ENCODE assay signal across 11 mouse cellular contexts in the genomic region with DNA sequence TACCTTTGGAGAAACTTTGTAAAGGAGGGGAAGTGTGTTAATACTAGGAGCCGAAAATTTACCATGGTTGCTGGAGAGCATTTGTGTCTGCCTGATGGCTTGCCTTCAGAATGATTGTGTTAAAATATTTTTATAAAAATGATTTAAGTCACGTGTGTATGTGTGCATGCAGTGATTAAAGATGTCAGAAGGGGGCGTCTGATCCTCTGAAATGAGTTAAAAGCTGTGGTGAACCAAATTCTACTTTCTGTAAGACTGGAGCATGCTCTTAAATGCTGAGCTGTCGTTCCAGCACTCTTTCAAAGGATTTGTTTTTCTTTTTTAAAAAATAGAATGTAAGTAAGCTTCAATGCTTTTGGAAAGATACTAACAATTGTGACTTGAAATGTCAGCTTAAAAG. TPM values are rescaled to one million over a fixed set of nuclear protein-coding genes. Genes with fewer than 3 reads are reported as not detected.
A peak's percentile ranks its signal among the peaks of the same experiment; 100 is the strongest.
DNase-seq lines count a peak whose midpoint lies in the region; ATAC-seq and TF ChIP-seq lines count a peak whose summit lies in the region.
"Had no signal": no experiment of that assay in that cellular context is flagged by ENCODE, and none has a peak within 500 bp of the region (broad histone marks: within the 10 kb centered on the region; RNA-seq: fewer than 3 reads in every experiment).

No protein-coding gene starts in this region.

- H3K36me3 ChIP-seq in hindbrain, embryonic 14.5 days (replicated peaks; ENCODE audit: control insufficient read depth, insufficient read depth), result peaks cover 40% of the 10 kb centered on the region
- peaks cover 13% of the 10 kb centered on the region for H3K36me3 ChIP-seq in hindbrain, embryonic 16.5 days (ENCODE audit: control insufficient read depth, insufficient read depth, low read length)
- H3K36me3 ChIP-seq in thymus, adult 2 months (ENCODE audit: control insufficient read depth, insufficient read depth, low read length), result peaks cover 8% of the 10 kb centered on the region

- H3K9me3 ChIP-seq in hindbrain, embryonic 14.5 days (ENCODE audit: control insufficient read depth, low read length), result no peaks in the 10 kb centered on the region
- H3K9me3 ChIP-seq in hindbrain, embryonic 16.5 days (ENCODE audit: control insufficient read depth, low read length), result no peaks in the 10 kb centered on the region
- H3K9me3 ChIP-seq: intestine, embryonic 15.5 days; liver, embryonic 13.5 days had no signal

- TF ChIP-seq CTCF in thymus, adult 2 months (IDR thresholded peaks at IDR 0.05; ENCODE audit: borderline replicate concordance, control insufficient read depth, extremely low read depth, insufficient read depth, low read length, poor library complexity), result no peak

- H3K4me3 ChIP-seq in hindbrain, embryonic 14.5 days (replicated peaks; ENCODE audit: low read length), result no peak overlapping the region
- no peak overlapping the region for H3K4me3 ChIP-seq in hindbrain, embryonic 16.5 days (ENCODE audit: low read length)
- H3K4me3 ChIP-seq in thymus, adult 2 months (ENCODE audit: control insufficient read depth, insufficient read depth, low read length), result no peak overlapping the region
- H3K4me3 ChIP-seq: erythroblast, embryonic 14.5 days; intestine, embryonic 15.5 days; liver, embryonic 13.5 days had no signal

- H3K4me2 ChIP-seq in hindbrain, embryonic 14.5 days (replicated peaks), result no peak overlapping the region
- H3K4me2 ChIP-seq in hindbrain, embryonic 16.5 days (ENCODE audit: low read length), result no peak overlapping the region
- H3K4me2 ChIP-seq: intestine, embryonic 15.5 days; liver, embryonic 13.5 days had no signal

- no peak overlapping the region for H3K27ac ChIP-seq in hindbrain, embryonic 14.5 days
- H3K27ac ChIP-seq in hindbrain, embryonic 16.5 days (ENCODE audit: low read depth, low read length), result no peak overlapping the region
- no peak overlapping the region for H3K27ac ChIP-seq in thymus, adult 2 months (ENCODE audit: control insufficient read depth, insufficient read depth, low read length)
- H3K27ac ChIP-seq: intestine, embryonic 15.5 days; liver, embryonic 13.5 days had no signal

- ATAC-seq in hindbrain, embryonic 14.5 days (ENCODE audit: low FRiP score), result no peak
- no peak for ATAC-seq in hindbrain, embryonic 16.5 days
- ATAC-seq: intestine, embryonic 15.5 days had no signal

- H3K4me1 ChIP-seq in hindbrain, embryonic 14.5 days (replicated peaks; ENCODE audit: control insufficient read depth, insufficient read depth, low read length), result no peaks in the 10 kb centered on the region
- H3K4me1 ChIP-seq in hindbrain, embryonic 16.5 days (ENCODE audit: control insufficient read depth, insufficient read depth, low read depth, low read length), result no peaks in the 10 kb centered on the region
- 0 out of 2 replicates have a peak, but pooled peaks cover 3% of the 10 kb centered on the region for H3K4me1 ChIP-seq in thymus, adult 2 months (replicated peaks; ENCODE audit: control insufficient read depth, insufficient read depth, low read length)
- H3K4me1 ChIP-seq: intestine, embryonic 15.5 days; liver, embryonic 13.5 days had no signal

- WGBS in hindbrain, embryonic 14.5 days, result 65% methylated on average over 4 of the region's 4 CpGs
- 58% methylated on average over 4 of the region's 4 CpGs for WGBS in hindbrain, embryonic 16.5 days
- 60% methylated on average over 4 of the region's 4 CpGs for WGBS in thymus, adult 2 months

- H3K27me3 ChIP-seq in hindbrain, embryonic 14.5 days (ENCODE audit: control insufficient read depth, insufficient read depth, low read length), result no peaks in the 10 kb centered on the region
- H3K27me3 ChIP-seq in hindbrain, embryonic 16.5 days (replicated peaks; ENCODE audit: control insufficient read depth, insufficient read depth, low read length), result no peaks in the 10 kb centered on the region
- no peaks in the 10 kb centered on the region for H3K27me3 ChIP-seq in thymus, adult 2 months (ENCODE audit: control insufficient read depth, insufficient read depth, low read length)
- H3K27me3 ChIP-seq: intestine, embryonic 15.5 days; liver, embryonic 13.5 days had no signal

- no peak overlapping the region for H3K9ac ChIP-seq in hindbrain, embryonic 14.5 days
- no peak overlapping the region for H3K9ac ChIP-seq in hindbrain, embryonic 16.5 days (ENCODE audit: low read depth, low read length)
- H3K9ac ChIP-seq: intestine, embryonic 15.5 days; liver, embryonic 13.5 days had no signal

- no peak for TF ChIP-seq POLR2A in thymus, adult 2 months (IDR thresholded peaks at IDR 0.05; ENCODE audit: control insufficient read depth, extremely low read depth, insufficient read depth, low read length, poor library complexity)

- peak; percentile 53 for DNase-seq in hindbrain, embryonic 14.5 days (ENCODE audit: low spot score)
- peak; percentile 10 for DNase-seq in thymus, adult 2 months
- DNase-seq in thymus, postnatal 10 days (ENCODE audit: low spot score in 2 of 2), result no peak
- peak; percentile 41 for DNase-seq in embryo, embryonic 10.5 days (ENCODE audit: low spot score)
- peak; percentile 9 for DNase-seq in thymus, postnatal 25 days
- DNase-seq in frontal cortex, postnatal 25 days (ENCODE audit: low spot score in 2 of 2), result no peak
- DNase-seq in heart, adult 11 months, result no peak
- DNase-seq: liver, embryonic 13.5 days had no signal

RNA-seq across cellular contexts. Expression of gene Utp14b, which starts 49.4 kb away (rescaled TPM):
- 2.9 and 4.3 TPM in 2 replicates for polyA plus RNA-seq in hindbrain, embryonic 14.5 days (2014; fragmentation: Nextera tagmentation; extraction: Ambion mirVana)
- 1.5 and 1.8 TPM in 2 replicates for polyA plus RNA-seq in hindbrain, embryonic 16.5 days (2015; fragmentation: Nextera tagmentation; extraction: Ambion mirVana)
- polyA plus RNA-seq in thymus, adult 2 months (2012; rRNA removed), result 1.9 and 2.2 TPM in 2 replicates

RNA-seq across cellular contexts. Expression of gene Acsl3, which starts 49.7 kb away (rescaled TPM):
- polyA plus RNA-seq in hindbrain, embryonic 14.5 days (2014; fragmentation: Nextera tagmentation; extraction: Ambion mirVana), result 109 and 138 TPM in 2 replicates
- polyA plus RNA-seq in hindbrain, embryonic 16.5 days (2015; fragmentation: Nextera tagmentation; extraction: Ambion mirVana), result 106 and 111 TPM in 2 replicates
- polyA plus RNA-seq in thymus, adult 2 months (2012; rRNA removed), result 9.1 and 10.2 TPM in 2 replicates

Comparison
In these comparisons a context has a peak if more than half of its experiments do, and no peak if none do; other contexts are left out.
1. DNase-seq: peak in hindbrain, embryonic 14.5 days (single experiment), thymus, adult 2 months (single experiment), embryo, embryonic 10.5 days (single experiment) and thymus, postnatal 25 days (single experiment); none in thymus, postnatal 10 days (0 of 2), frontal cortex, postnatal 25 days (0 of 2) and heart, adult 11 months (single experiment).